Mouse (Mus musculus): ENCODE measurements around the gene 5730596B20Rik.

GRCm38 (mm10) chr6:52156551-52157200, 20.6 kb upstream of the 5730596B20Rik start:
- TF ChIP-seq TAL1 (IDR thresholded peaks at IDR 0.05; ENCODE audit: low read length) (no peak), GATA1 (IDR thresholded peaks at IDR 0.05; ENCODE audit: low read length) (no peak)

Data from erythroblast, embryonic 14.5 days (primary cell).